Mouse (Mus musculus) gastrocnemius, postnatal 25 days (tissue): ENCODE data around the gene Serpinb1a. TPM values are rescaled to one million over a fixed set of nuclear protein-coding genes. Genes with fewer than 3 reads are reported as not detected.
"Not testable (repeated sequence)": the region's sequence is repeated elsewhere in the genome, so short reads cannot be mapped to it uniquely, and the experiment has no call there.

Experiments used
- DNase-seq: peaks from one replicate; pipeline ENCODE4 v3.0.0; 2022
- long read RNA-seq, 2 experiments: library from polyadenylated mRNA; stranded (forward); transcript quantifications; one replicate each; pipeline ENCODE4 v2.0.0; 2021
- total RNA-seq, 2 experiments: library from RNA; stranded (reverse); gene quantifications; 1 replicate in 1 of 2; 2 replicates in 1 of 2; pipeline ENCODE4 v1.2.3; 2021

The Serpinb1a gene
- total RNA-seq: 1 to 10 TPM; 5.4 to 7.8 TPM
- long read RNA-seq, experiment 1, transcript Serpinb1a-201 (7 exons, 1,918 nt): major isoform, 6 of 6 reads
- long read RNA-seq, experiment 1, partial matches to known transcripts: 0 of 6 reads
- long read RNA-seq, experiment 1, other reads (novel, unspliced or antisense): 0 of 6 reads
- long read RNA-seq, experiment 2, transcript Serpinb1a-201 (7 exons, 1,918 nt): major isoform, 9 of 11 reads
- long read RNA-seq, experiment 2, partial matches to known transcripts: 0 of 11 reads
- long read RNA-seq, experiment 2, other reads (novel, unspliced or antisense): 2 of 11 reads

GRCm38 (mm10) chr13:32850668-32851404 is at the start of gene Serpinb1a:
Serpinb1a (minus strand) TSS chr13:32851185.
- DNase-seq: peak; percentile 66

GRCm38 (mm10) chr13:32900639-32901038 is 49.7 kb upstream of the Serpinb1a start:
- DNase-seq: no peak

GRCm38 (mm10) chr13:32899114-32899513 is 48.1 kb upstream of the Serpinb1a start:
- not testable (repeated sequence) for DNase-seq

- no peak for DNase-seq
Measured at GRCm38 (mm10) chr13:32898111-32898510, 47.1 kb upstream of the Serpinb1a start, which contains the start of gene Serpinb1c. Serpinb1c (minus strand) TSS chr13:32898211.

GRCm38 (mm10) chr13:32896931-32897330 is 45.9 kb upstream of the Serpinb1a start:
- DNase-seq: no peak

- DNase-seq: no peak
Measured at GRCm38 (mm10) chr13:32884755-32885154, 33.8 kb upstream of the Serpinb1a start.

- DNase-seq: no peak
Measured at GRCm38 (mm10) chr13:32873862-32874261, 22.9 kb upstream of the Serpinb1a start.

GRCm38 (mm10) chr13:32868843-32869242 is 17.9 kb upstream of the Serpinb1a start:
- no peak for DNase-seq

- DNase-seq: not testable (repeated sequence)
Measured at GRCm38 (mm10) chr13:32868233-32868632, 17.2 kb upstream of the Serpinb1a start.

GRCm38 (mm10) chr13:32867030-32867429 is 16.0 kb upstream of the Serpinb1a start:
- no peak for DNase-seq

- DNase-seq: peak; percentile 51
Measured at GRCm38 (mm10) chr13:32866484-32866883, 15.5 kb upstream of the Serpinb1a start.

GRCm38 (mm10) chr13:32865591-32865990 is 14.6 kb upstream of the Serpinb1a start:
- DNase-seq: no peak

GRCm38 (mm10) chr13:32864529-32864928 is 13.5 kb upstream of the Serpinb1a start:
- not testable (repeated sequence) for DNase-seq

- DNase-seq: peak; percentile 14
Measured at GRCm38 (mm10) chr13:32863456-32863855, 12.5 kb upstream of the Serpinb1a start.

GRCm38 (mm10) chr13:32860821-32861220 is 9.8 kb upstream of the Serpinb1a start:
- peak; percentile 40 for DNase-seq

GRCm38 (mm10) chr13:32853073-32853472 is 2.1 kb upstream of the Serpinb1a start:
- no peak for DNase-seq

GRCm38 (mm10) chr13:32852539-32852938 is 1.6 kb upstream of the Serpinb1a start:
- DNase-seq: no peak

- DNase-seq: no peak
Measured at GRCm38 (mm10) chr13:32851967-32852366, 982 bp upstream of the Serpinb1a start.

- no peak for DNase-seq
Measured at GRCm38 (mm10) chr13:32850156-32850555, 829 bp downstream of the Serpinb1a start.

- no peak for DNase-seq
Measured at GRCm38 (mm10) chr13:32849531-32850123, 1.4 kb downstream of the Serpinb1a start.

- DNase-seq: no peak
Measured at GRCm38 (mm10) chr13:32849092-32849491, 1.9 kb downstream of the Serpinb1a start.

- DNase-seq: no peak
Measured at GRCm38 (mm10) chr13:32846221-32846620, 4.8 kb downstream of the Serpinb1a start.

- no peak for DNase-seq
Measured at GRCm38 (mm10) chr13:32841349-32841748, 9.6 kb downstream of the Serpinb1a start.
